Mouse (Mus musculus) urinary bladder, adult 18-20 months (tissue): Measurements from ENCODE around the gene Wdr17.

Experiments used
- DNase-seq, 2 experiments: peaks; one replicate each; pipeline ENCODE4 v3.0.0; 2022; ENCODE audit warnings: low spot score in 2 of 2, mixed read lengths in 2 of 2

The Wdr17 gene

GRCm38 (mm10) chr8:54886987-54887785 lies at the start of gene Wdr17:
TSS of gene Wdr17 (minus strand) at chr8:54887184.
- DNase-seq = no peak

GRCm38 (mm10) chr8:54932306-54932705 lies 45.3 kb upstream of the Wdr17 start:
- DNase-seq = no peak

GRCm38 (mm10) chr8:54924936-54925335 lies 38.0 kb upstream of the Wdr17 start:
- DNase-seq = no peak

- DNase-seq = no peak
Observed at GRCm38 (mm10) chr8:54922160-54922855, 35.3 kb upstream of the Wdr17 start.

GRCm38 (mm10) chr8:54917710-54918109 lies 30.7 kb upstream of the Wdr17 start:
- DNase-seq = no peak

- no peak for DNase-seq
Observed at GRCm38 (mm10) chr8:54912891-54913290, 25.9 kb upstream of the Wdr17 start.

- DNase-seq = no peak
Observed at GRCm38 (mm10) chr8:54899444-54899843, 12.5 kb upstream of the Wdr17 start.

GRCm38 (mm10) chr8:54894637-54895322 lies 7.8 kb upstream of the Wdr17 start:
- no peak for DNase-seq

- DNase-seq = no peak
Observed at GRCm38 (mm10) chr8:54894180-54894579, 7.2 kb upstream of the Wdr17 start.

- no peak for DNase-seq
Observed at GRCm38 (mm10) chr8:54886560-54886959, 424 bp downstream of the Wdr17 start.

- DNase-seq = no peak
Observed at GRCm38 (mm10) chr8:54876458-54876857, 10.5 kb downstream of the Wdr17 start.

GRCm38 (mm10) chr8:54864761-54865064 lies 22.3 kb downstream of the Wdr17 start:
- DNase-seq = no peak

- no peak for DNase-seq
Observed at GRCm38 (mm10) chr8:54864038-54864760, 22.8 kb downstream of the Wdr17 start.

- DNase-seq = no peak
Observed at GRCm38 (mm10) chr8:54836029-54836959, 50.7 kb downstream of the Wdr17 start.

- no peak for DNase-seq
Observed at GRCm38 (mm10) chr8:54829794-54830426, 57.1 kb downstream of the Wdr17 start.

GRCm38 (mm10) chr8:54827974-54828373 lies 59.0 kb downstream of the Wdr17 start:
- DNase-seq = no peak

- DNase-seq = no peak
Observed at GRCm38 (mm10) chr8:54822956-54823355, 64.0 kb downstream of the Wdr17 start.

GRCm38 (mm10) chr8:54818651-54819050 lies 68.3 kb downstream of the Wdr17 start:
- no peak for DNase-seq

GRCm38 (mm10) chr8:54808217-54808616 lies 78.8 kb downstream of the Wdr17 start:
- no peak for DNase-seq

GRCm38 (mm10) chr8:54806173-54806572 lies 80.8 kb downstream of the Wdr17 start:
- DNase-seq = no peak

- DNase-seq = no peak
Observed at GRCm38 (mm10) chr8:54792699-54793061, 94.3 kb downstream of the Wdr17 start.
